Mouse (Mus musculus) B cell, adult 2 months (primary cell): ENCODE measurements at regions not wholly inside any gene's neighbourhood (a gene's known extent, or its start where the extent isn't known, plus 50 kb on each side); places are given as distances from the start of the nearest gene placed in this dataset.
A peak's percentile ranks its signal among the peaks of the same experiment; 100 is the strongest.
"Not testable (repeated sequence)": the region's sequence is repeated elsewhere in the genome, so short reads cannot be mapped to it uniquely, and the experiment has no call there.

Experiments used
- DNase-seq, 2 experiments: peaks; one replicate each; pipeline ENCODE4 v3.0.0; 2022

GRCm38 (mm10) chr16:20854696-20855213, 120.4 kb upstream of the Thpo start:
- no peak for DNase-seq

GRCm38 (mm10) chr16:20838151-20838550, 103.8 kb upstream of the Thpo start:
- no peak for DNase-seq

GRCm38 (mm10) chr16:20836866-20837265, 102.6 kb upstream of the Thpo start:
- DNase-seq = no peak

- not testable (repeated sequence) for DNase-seq
Observed at GRCm38 (mm10) chr16:20833838-20834237, 99.5 kb upstream of the Thpo start.

- no peak for DNase-seq
Observed at GRCm38 (mm10) chr16:20833301-20833700, 99.0 kb upstream of the Thpo start.

GRCm38 (mm10) chr16:20829732-20830435, 95.6 kb upstream of the Thpo start:
- DNase-seq = no peak

GRCm38 (mm10) chr16:20828996-20829731, 94.9 kb upstream of the Thpo start:
- DNase-seq = no peak

GRCm38 (mm10) chr16:20824226-20824625, 89.9 kb upstream of the Thpo start:
- DNase-seq = no peak

- DNase-seq = no peak
Observed at GRCm38 (mm10) chr16:20820939-20821338, 86.6 kb upstream of the Thpo start.

GRCm38 (mm10) chr16:20819568-20819967, 85.3 kb upstream of the Thpo start:
- no peak for DNase-seq

- DNase-seq = no peak
Observed at GRCm38 (mm10) chr16:20818711-20819189, 84.4 kb upstream of the Thpo start.

- no peak for DNase-seq
Observed at GRCm38 (mm10) chr16:20814976-20815375, 80.7 kb upstream of the Thpo start.

GRCm38 (mm10) chr16:20814240-20814639, 79.9 kb upstream of the Thpo start:
- DNase-seq = no peak

GRCm38 (mm10) chr16:20812025-20812424, 77.7 kb upstream of the Thpo start:
- not testable (repeated sequence) for DNase-seq

GRCm38 (mm10) chr16:20810322-20810721, 76.0 kb upstream of the Thpo start:
- DNase-seq = no peak

- DNase-seq = no peak
Observed at GRCm38 (mm10) chr16:20808263-20808662, 74.0 kb upstream of the Thpo start.

- DNase-seq = no peak
Observed at GRCm38 (mm10) chr16:20806739-20807138, 72.4 kb upstream of the Thpo start.

GRCm38 (mm10) chr16:20805793-20806192, 71.5 kb upstream of the Thpo start:
- DNase-seq = no peak

GRCm38 (mm10) chr16:20805086-20805485, 70.8 kb upstream of the Thpo start:
- DNase-seq = no peak

- DNase-seq = peak; percentile 67 to 68
Observed at GRCm38 (mm10) chr16:20804601-20805017, 70.3 kb upstream of the Thpo start.

- DNase-seq = no peak
Observed at GRCm38 (mm10) chr16:20803278-20803930, 69.1 kb upstream of the Thpo start.

- no peak for DNase-seq
Observed at GRCm38 (mm10) chr16:20802724-20803123, 68.4 kb upstream of the Thpo start.

- no peak for DNase-seq
Observed at GRCm38 (mm10) chr16:20800038-20800437, 65.7 kb upstream of the Thpo start.
